ENCODE assay signal across 13 mouse cellular contexts in the genomic region with DNA sequence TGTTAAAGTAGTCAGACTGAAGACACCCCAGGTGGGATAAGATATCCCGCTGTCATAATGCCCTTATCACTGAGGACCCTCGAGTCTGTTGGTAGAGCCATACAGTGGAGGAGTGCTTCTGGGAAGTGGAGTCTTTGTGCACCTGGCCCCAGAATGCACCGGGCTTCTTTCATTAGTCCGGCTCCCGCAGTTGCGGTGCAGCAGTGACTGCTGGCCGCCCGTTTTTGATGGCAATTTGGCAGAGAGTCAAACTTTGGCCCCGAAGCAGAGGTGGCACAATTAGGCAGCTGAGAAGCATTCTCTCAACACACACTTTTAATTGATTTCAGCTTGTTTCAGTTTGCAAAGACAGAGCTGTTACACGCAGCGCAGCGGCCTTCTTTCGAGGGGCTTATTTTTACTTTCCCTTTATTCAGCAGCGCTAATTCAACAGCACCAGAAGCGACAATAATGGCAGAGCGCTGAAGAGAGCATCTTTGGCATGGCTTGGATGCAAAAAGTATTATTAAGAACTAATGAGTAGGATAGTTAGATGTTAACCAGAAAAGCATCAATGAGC.
A peak's percentile ranks its signal among the peaks of the same experiment; 100 is the strongest.
DNase-seq lines count a peak whose midpoint lies in the region; ATAC-seq and TF ChIP-seq lines count a peak whose summit lies in the region.
"Had no signal": no experiment of that assay in that cellular context is flagged by ENCODE, and none has a peak within 500 bp of the region (broad histone marks: within the 10 kb centered on the region; RNA-seq: fewer than 3 reads in every experiment).

No protein-coding gene starts in this region.

- H3K9ac ChIP-seq in hindbrain, embryonic 13.5 days, result no peak overlapping the region
- H3K9ac ChIP-seq in hindbrain, embryonic 12.5 days, result no peak overlapping the region
- no peak overlapping the region for H3K9ac ChIP-seq in forebrain, embryonic 12.5 days
- H3K9ac ChIP-seq in limb, embryonic 14.5 days (ENCODE audit: low read depth, low read length, severe bottlenecking), result peak overlapping the region; percentile 32; the same call in 1 of the 2 replicates
- no peak overlapping the region for H3K9ac ChIP-seq in stomach, postnatal 0 days (ENCODE audit: low read length)
- H3K9ac ChIP-seq: liver, embryonic 13.5 days had no signal

- DNase-seq in Muller cell, postnatal 12 days (ENCODE audit: inconsistent ontology term), result peak; percentile 65
- DNase-seq in limb, embryonic 14.5 days (ENCODE audit: low spot score), result no peak
- no peak for DNase-seq in stomach, postnatal 0 days (ENCODE audit: low spot score)
- DNase-seq in kidney, adult 11 months, result no peak
- no peak for DNase-seq in heart, adult 9 months (ENCODE audit: low spot score in 2 of 2)
- DNase-seq: gastrocnemius, postnatal 36 days; liver, embryonic 13.5 days had no signal

- no peaks in the 10 kb centered on the region for H3K36me3 ChIP-seq in hindbrain, embryonic 13.5 days
- H3K36me3 ChIP-seq in hindbrain, embryonic 12.5 days, result no peaks in the 10 kb centered on the region
- no peaks in the 10 kb centered on the region for H3K36me3 ChIP-seq in forebrain, embryonic 12.5 days (replicated peaks)
- H3K36me3 ChIP-seq in limb, embryonic 14.5 days (ENCODE audit: control insufficient read depth, insufficient read depth, low read length), result no peaks in the 10 kb centered on the region
- H3K36me3 ChIP-seq in stomach, postnatal 0 days (ENCODE audit: control insufficient read depth, insufficient read depth, low read length), result no peaks in the 10 kb centered on the region
- H3K36me3 ChIP-seq: liver, embryonic 13.5 days had no signal

- no peak for TF ChIP-seq EP300 in stomach, postnatal 0 days (optimal IDR thresholded peaks at IDR 0.05)

- TF ChIP-seq CTCF in stomach, postnatal 0 days (IDR thresholded peaks at IDR 0.05; ENCODE audit: low read depth), result no peak

- no peak overlapping the region for H3K4me3 ChIP-seq in hindbrain, embryonic 13.5 days
- H3K4me3 ChIP-seq in hindbrain, embryonic 12.5 days, result no peak overlapping the region
- H3K4me3 ChIP-seq in forebrain, embryonic 12.5 days (replicated peaks), result peak overlapping the region; percentile 20
- H3K4me3 ChIP-seq in limb, embryonic 14.5 days (replicated peaks; ENCODE audit: low read length), result peak overlapping the region; percentile 23
- no peak overlapping the region for H3K4me3 ChIP-seq in stomach, postnatal 0 days (ENCODE audit: low read depth, low read length)
- H3K4me3 ChIP-seq: liver, embryonic 13.5 days; megakaryocyte, embryonic 14.5 days had no signal

- H3K4me1 ChIP-seq in hindbrain, embryonic 13.5 days (replicated peaks), result peaks cover 28% of the 10 kb centered on the region
- peaks cover 3% of the 10 kb centered on the region; the same call in 1 of the 2 replicates for H3K4me1 ChIP-seq in hindbrain, embryonic 12.5 days
- peaks cover 2% of the 10 kb centered on the region; the same call in 1 of the 2 replicates for H3K4me1 ChIP-seq in forebrain, embryonic 12.5 days
- H3K4me1 ChIP-seq in limb, embryonic 14.5 days (ENCODE audit: control insufficient read depth, insufficient read depth, low read length), result peaks cover 36% of the 10 kb centered on the region
- H3K4me1 ChIP-seq in stomach, postnatal 0 days (replicated peaks; ENCODE audit: control insufficient read depth, insufficient read depth), result no peaks in the 10 kb centered on the region; the same call in 1 of the 2 replicates
- H3K4me1 ChIP-seq: liver, embryonic 13.5 days; megakaryocyte, embryonic 14.5 days had no signal

- H3K9me3 ChIP-seq in hindbrain, embryonic 13.5 days, result no peaks in the 10 kb centered on the region
- no peaks in the 10 kb centered on the region for H3K9me3 ChIP-seq in hindbrain, embryonic 12.5 days (replicated peaks)
- H3K9me3 ChIP-seq in forebrain, embryonic 12.5 days, result no peaks in the 10 kb centered on the region
- no peaks in the 10 kb centered on the region for H3K9me3 ChIP-seq in limb, embryonic 14.5 days (ENCODE audit: control insufficient read depth, low read length)
- no peaks in the 10 kb centered on the region for H3K9me3 ChIP-seq in stomach, postnatal 0 days (ENCODE audit: control insufficient read depth, low read length)
- H3K9me3 ChIP-seq: liver, embryonic 13.5 days had no signal

- H3K27me3 ChIP-seq in hindbrain, embryonic 13.5 days, result no peaks in the 10 kb centered on the region
- no peaks in the 10 kb centered on the region for H3K27me3 ChIP-seq in hindbrain, embryonic 12.5 days
- H3K27me3 ChIP-seq in forebrain, embryonic 12.5 days, result no peaks in the 10 kb centered on the region; the same call in 1 of the 2 replicates
- no peaks in the 10 kb centered on the region for H3K27me3 ChIP-seq in limb, embryonic 14.5 days (ENCODE audit: control insufficient read depth, insufficient read depth, low read length)
- no peaks in the 10 kb centered on the region for H3K27me3 ChIP-seq in stomach, postnatal 0 days (ENCODE audit: control insufficient read depth, insufficient read depth, low read length)
- H3K27me3 ChIP-seq: CH12.LX; liver, embryonic 13.5 days; megakaryocyte, embryonic 14.5 days had no signal

- ATAC-seq in hindbrain, embryonic 13.5 days (ENCODE audit: low FRiP score), result peak; percentile 59; the same call in 1 of the 2 replicates
- no peak for ATAC-seq in hindbrain, embryonic 12.5 days (ENCODE audit: low FRiP score)
- peak; percentile 78; the same call in 1 of the 2 replicates for ATAC-seq in forebrain, embryonic 12.5 days (ENCODE audit: low FRiP score)
- no peak for ATAC-seq in limb, embryonic 14.5 days (ENCODE audit: low FRiP score, low read depth)
- no peak for ATAC-seq in stomach, postnatal 0 days (ENCODE audit: low FRiP score, low TSS enrichment)

- H3K27ac ChIP-seq in hindbrain, embryonic 13.5 days, result no peak overlapping the region
- H3K27ac ChIP-seq in hindbrain, embryonic 12.5 days, result no peak overlapping the region
- H3K27ac ChIP-seq in forebrain, embryonic 12.5 days, result peak overlapping the region; percentile 9; the same call in 1 of the 2 replicates
- H3K27ac ChIP-seq in limb, embryonic 14.5 days (replicated peaks; ENCODE audit: low read depth, low read length), result no peak overlapping the region
- no peak overlapping the region for H3K27ac ChIP-seq in stomach, postnatal 0 days (replicated peaks)
- H3K27ac ChIP-seq: kidney, postnatal 0 days; liver, embryonic 13.5 days had no signal

- H3K4me2 ChIP-seq in hindbrain, embryonic 13.5 days, result peak overlapping the region; percentile 28
- no peak overlapping the region for H3K4me2 ChIP-seq in hindbrain, embryonic 12.5 days (replicated peaks)
- peak overlapping the region; percentile 29 for H3K4me2 ChIP-seq in forebrain, embryonic 12.5 days
- peak overlapping the region; percentile 37 for H3K4me2 ChIP-seq in limb, embryonic 14.5 days (replicated peaks; ENCODE audit: low read depth, low read length, severe bottlenecking)
- H3K4me2 ChIP-seq in stomach, postnatal 0 days (replicated peaks; ENCODE audit: low read depth), result no peak overlapping the region
- H3K4me2 ChIP-seq: liver, embryonic 13.5 days had no signal

- no peak for TF ChIP-seq POLR2A in limb, embryonic 14.5 days (IDR thresholded peaks at IDR 0.05; ENCODE audit: borderline replicate concordance, extremely low read depth, insufficient read depth, insufficient read length)

- 56% methylated on average over 16 of the region's 16 CpGs for WGBS in hindbrain, embryonic 13.5 days
- WGBS in hindbrain, embryonic 12.5 days, result 74% methylated on average over 16 of the region's 16 CpGs
- WGBS in forebrain, embryonic 12.5 days, result 31% methylated on average over 16 of the region's 16 CpGs
- 34% methylated on average over 16 of the region's 16 CpGs for WGBS in limb, embryonic 14.5 days
- WGBS in stomach, postnatal 0 days, result 80% methylated on average over 16 of the region's 16 CpGs

Comparison
In these comparisons a context has a peak if more than half of its experiments do, and no peak if none do; other contexts are left out.
1. ATAC-seq: peak in hindbrain, embryonic 13.5 days (single experiment) and forebrain, embryonic 12.5 days (single experiment); none in hindbrain, embryonic 12.5 days (single experiment), limb, embryonic 14.5 days (single experiment) and stomach, postnatal 0 days (single experiment).
2. H3K4me2 ChIP-seq: peak in hindbrain, embryonic 13.5 days (single experiment), forebrain, embryonic 12.5 days (single experiment) and limb, embryonic 14.5 days (single experiment); none in hindbrain, embryonic 12.5 days (single experiment) and stomach, postnatal 0 days (single experiment).
3. H3K4me3 ChIP-seq: peak in forebrain, embryonic 12.5 days (single experiment) and limb, embryonic 14.5 days (single experiment); none in hindbrain, embryonic 13.5 days (single experiment), hindbrain, embryonic 12.5 days (single experiment) and stomach, postnatal 0 days (single experiment).